Mouse (Mus musculus): ENCODE data around the gene Ksr1. TPM values are rescaled to one million over a fixed set of nuclear protein-coding genes. Genes with fewer than 3 reads are reported as not detected.
A peak's percentile ranks its signal among the peaks of the same experiment; 100 is the strongest.

Gene Ksr1
- total RNA-seq, 2 experiments from 2014 or later = 16.0 to 16.9 TPM

- DNase-seq (ENCODE audit: low spot score in 2 of 2) = no peak
Measured at GRCm38 (mm10) chr11:79047180-79047727, 99.0 kb downstream of the Ksr1 start.

- DNase-seq (ENCODE audit: low spot score in 2 of 2) = no peak
Measured at GRCm38 (mm10) chr11:79046561-79047155, 99.5 kb downstream of the Ksr1 start.

- no peak for DNase-seq (ENCODE audit: low spot score in 2 of 2)
Measured at GRCm38 (mm10) chr11:79045231-79045630, 101.0 kb downstream of the Ksr1 start.

- DNase-seq (ENCODE audit: low spot score in 2 of 2) = no peak
Measured at GRCm38 (mm10) chr11:79044798-79045197, 101.4 kb downstream of the Ksr1 start.

GRCm38 (mm10) chr11:79041908-79042430 is 104.2 kb downstream of the Ksr1 start:
- DNase-seq (ENCODE audit: low spot score in 2 of 2) = no peak

- peak; percentile 55 to 67 for DNase-seq (ENCODE audit: low spot score in 2 of 2)
Measured at GRCm38 (mm10) chr11:79039488-79039887, 106.7 kb downstream of the Ksr1 start.

- DNase-seq (ENCODE audit: low spot score in 2 of 2) = no peak
Measured at GRCm38 (mm10) chr11:79037555-79037954, 108.7 kb downstream of the Ksr1 start.

GRCm38 (mm10) chr11:79036324-79036723 is 109.9 kb downstream of the Ksr1 start:
- DNase-seq (ENCODE audit: low spot score in 2 of 2) = no peak

- DNase-seq (ENCODE audit: low spot score in 2 of 2) = no peak
Measured at GRCm38 (mm10) chr11:79033636-79034035, 112.6 kb downstream of the Ksr1 start.

- no peak for DNase-seq (ENCODE audit: low spot score in 2 of 2)
Measured at GRCm38 (mm10) chr11:79033021-79033420, 113.2 kb downstream of the Ksr1 start.

- no peak for DNase-seq (ENCODE audit: low spot score in 2 of 2)
Measured at GRCm38 (mm10) chr11:79031452-79031746, 114.8 kb downstream of the Ksr1 start.

- DNase-seq (ENCODE audit: low spot score in 2 of 2) = peak; percentile 77 to 79
Measured at GRCm38 (mm10) chr11:79030570-79031451, 115.4 kb downstream of the Ksr1 start.

GRCm38 (mm10) chr11:79023751-79024150 is 122.5 kb downstream of the Ksr1 start:
- no peak for DNase-seq (ENCODE audit: low spot score in 2 of 2)

- no peak for DNase-seq (ENCODE audit: low spot score in 2 of 2)
Measured at GRCm38 (mm10) chr11:79023342-79023741, 122.9 kb downstream of the Ksr1 start.

- DNase-seq (ENCODE audit: low spot score in 2 of 2) = no peak
Measured at GRCm38 (mm10) chr11:79022836-79023235, 123.4 kb downstream of the Ksr1 start.

GRCm38 (mm10) chr11:79020535-79021045 is 125.6 kb downstream of the Ksr1 start:
- DNase-seq (ENCODE audit: low spot score in 2 of 2) = no peak

GRCm38 (mm10) chr11:79019839-79020534 is 126.2 kb downstream of the Ksr1 start:
- peak in 1 of 2 experiments; percentile 45 for DNase-seq (ENCODE audit: low spot score in 2 of 2)

- peak; percentile 50 to 58 for DNase-seq (ENCODE audit: low spot score in 2 of 2)
Measured at GRCm38 (mm10) chr11:79018954-79019704, 127.1 kb downstream of the Ksr1 start.

GRCm38 (mm10) chr11:79017161-79017606 is 129.0 kb downstream of the Ksr1 start:
- DNase-seq (ENCODE audit: low spot score in 2 of 2) = no peak

GRCm38 (mm10) chr11:79016236-79016635 is 130.0 kb downstream of the Ksr1 start:
- no peak for DNase-seq (ENCODE audit: low spot score in 2 of 2)
